Mouse (Mus musculus) kidney, adult 8-10 months (tissue): ENCODE measurements around the gene Zkscan3.

ENCODE experiments used
- DNase-seq, 2 experiments: peaks; one replicate each; pipeline ENCODE4 v3.0.0; 2022

Gene Zkscan3

DNA sequence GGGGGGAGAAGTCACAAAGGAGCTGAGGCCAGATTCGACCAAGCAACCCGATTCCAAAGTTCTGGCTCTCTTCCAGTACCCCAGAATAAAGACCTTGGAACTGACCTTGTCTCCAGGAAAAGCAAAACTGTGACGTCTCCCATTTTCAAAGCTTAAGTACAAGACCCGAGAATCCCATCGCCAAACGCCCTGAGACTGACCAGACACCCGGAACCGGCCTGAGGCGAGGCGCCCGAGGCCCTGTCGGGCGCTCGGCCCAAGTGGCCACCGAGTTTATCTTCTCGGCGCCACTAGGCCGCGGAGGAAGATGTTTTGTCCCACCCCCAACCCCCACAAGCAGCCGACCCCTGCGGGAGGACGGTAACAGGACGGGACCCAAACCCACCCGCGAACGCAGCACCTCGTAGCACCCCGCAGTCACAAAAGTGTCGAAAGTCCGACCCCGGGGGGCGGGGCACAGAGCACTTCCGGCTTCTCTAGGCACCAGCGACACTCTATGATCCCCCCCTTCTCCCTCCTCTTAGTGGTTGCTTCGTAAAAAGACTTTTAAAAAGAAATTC is at the start of gene Zkscan3:
Zkscan3 (minus strand) TSS at position 469 of the 560 bp plus-strand sequence.
- peak; percentile 73 to 85 for DNase-seq

DNA sequence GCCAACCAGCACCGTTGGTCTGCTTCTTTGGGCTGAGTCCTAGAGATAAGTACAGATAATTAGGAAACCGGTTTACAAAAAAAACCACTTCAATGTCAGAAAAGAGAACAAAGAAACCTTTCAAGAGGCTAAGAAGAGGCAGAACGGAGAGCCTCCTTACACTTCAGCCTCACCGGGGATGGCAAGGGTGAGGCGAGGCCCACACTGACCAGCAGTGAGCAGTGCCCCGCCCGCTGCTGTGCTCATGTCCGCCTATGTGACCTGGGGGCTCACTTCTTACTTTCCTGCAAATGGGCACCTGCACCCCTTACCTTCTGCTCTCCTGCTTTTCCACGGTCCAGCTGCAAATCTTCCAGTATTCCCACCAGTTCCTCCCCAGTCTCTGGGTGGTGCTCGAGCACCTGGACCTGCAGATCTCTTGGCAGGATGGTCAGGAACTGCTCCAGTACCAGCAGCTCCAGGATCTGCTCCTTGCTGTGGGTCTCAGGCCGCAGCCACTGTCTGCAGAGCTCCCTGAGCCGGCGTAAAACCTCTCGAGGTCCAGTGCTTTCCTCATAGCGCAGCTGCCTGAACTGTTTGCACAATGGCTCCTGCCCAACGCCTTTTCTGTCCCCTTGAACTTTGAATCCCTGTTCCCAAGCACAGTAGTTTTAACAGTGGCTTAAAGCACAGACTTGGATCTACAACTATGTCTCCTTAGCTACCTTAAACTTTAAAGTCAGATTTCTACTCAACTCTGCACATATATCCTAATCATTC is 45.5 kb upstream of the Zkscan3 start:
- DNase-seq, result no peak

DNA sequence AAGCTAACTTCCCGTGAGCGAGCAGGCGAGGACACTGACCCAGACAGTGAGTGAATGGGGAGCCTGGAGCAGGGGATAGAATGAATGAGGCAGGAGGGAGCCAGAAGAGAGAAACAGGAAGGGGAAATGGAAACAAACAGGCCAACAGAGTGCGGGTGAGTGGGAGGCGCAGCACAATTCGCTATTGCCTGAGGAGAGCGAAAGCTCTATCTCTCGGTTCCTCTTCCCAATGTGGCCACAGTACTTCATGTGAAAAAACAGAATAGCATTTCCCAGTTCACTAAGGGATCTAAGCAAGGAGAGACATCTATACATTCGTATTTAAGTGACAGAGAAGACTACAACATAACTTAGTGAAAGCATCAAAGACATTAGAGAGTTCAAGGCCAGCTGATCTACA is 44.2 kb upstream of the Zkscan3 start:
- no peak for DNase-seq

DNA sequence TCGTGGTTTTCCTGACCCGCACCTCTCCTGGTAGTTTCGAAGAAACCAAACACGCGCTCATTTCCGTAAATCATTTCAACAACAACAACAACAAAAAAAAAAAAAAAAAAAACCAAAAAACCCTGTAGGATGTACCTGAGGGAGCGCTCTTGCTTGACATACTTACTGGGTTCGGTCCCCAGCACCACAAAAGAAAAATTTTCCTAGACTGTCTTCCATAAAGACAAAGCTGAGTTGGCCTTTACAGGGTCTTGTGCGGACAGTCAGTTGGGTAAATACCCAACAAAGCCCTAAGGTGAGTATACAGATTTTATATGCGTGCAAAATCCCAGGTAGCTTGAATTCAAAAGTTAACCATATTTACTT is 38.6 kb upstream of the Zkscan3 start:
- DNase-seq, result no peak

DNA sequence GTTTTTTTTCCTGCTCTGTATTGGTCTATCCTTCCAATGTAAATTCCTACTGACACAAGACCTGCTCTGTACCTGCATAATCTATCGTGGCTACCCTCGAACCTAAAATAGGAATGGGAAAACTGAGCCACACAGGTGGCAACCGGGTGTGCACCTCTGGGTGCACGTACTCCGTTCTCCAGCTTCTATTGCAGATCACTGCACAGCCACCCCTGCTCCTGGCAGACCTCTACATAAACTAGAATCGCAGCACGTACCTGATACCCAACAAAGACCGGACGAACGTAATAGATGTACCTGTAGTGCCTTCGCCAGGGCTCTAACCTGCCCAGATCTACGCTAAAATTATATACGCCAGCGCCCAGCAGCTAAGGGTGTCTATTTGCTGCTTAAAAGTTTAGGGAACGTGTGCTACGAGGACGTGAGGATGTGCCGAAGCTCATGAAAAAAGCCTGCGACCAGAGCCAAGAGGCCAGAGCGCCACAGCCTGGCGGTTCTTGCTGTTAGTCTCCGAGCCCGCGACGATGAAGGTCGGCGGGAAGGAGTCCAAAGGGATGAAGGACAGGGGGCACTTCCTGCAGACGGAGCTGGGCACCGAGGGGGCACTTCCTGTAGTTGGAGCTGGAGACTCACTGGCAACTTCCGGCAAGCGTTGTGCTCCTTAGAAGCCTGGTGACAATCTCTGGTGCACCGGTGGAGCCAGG is 38.1 kb upstream of the Zkscan3 start, which contains the start of gene Pgbd1:
Pgbd1 (minus strand) TSS at position 556 of the 704 bp plus-strand sequence.
- peak; percentile 57 to 66 for DNase-seq

GRCm38 (mm10) chr13:21435476-21435875 is 32.9 kb upstream of the Zkscan3 start:
- no peak for DNase-seq

- DNase-seq, result no peak
Measured at GRCm38 (mm10) chr13:21427631-21428030, 25.1 kb upstream of the Zkscan3 start.

- DNase-seq, result no peak
Measured at GRCm38 (mm10) chr13:21423301-21423700, 20.7 kb upstream of the Zkscan3 start.

DNA sequence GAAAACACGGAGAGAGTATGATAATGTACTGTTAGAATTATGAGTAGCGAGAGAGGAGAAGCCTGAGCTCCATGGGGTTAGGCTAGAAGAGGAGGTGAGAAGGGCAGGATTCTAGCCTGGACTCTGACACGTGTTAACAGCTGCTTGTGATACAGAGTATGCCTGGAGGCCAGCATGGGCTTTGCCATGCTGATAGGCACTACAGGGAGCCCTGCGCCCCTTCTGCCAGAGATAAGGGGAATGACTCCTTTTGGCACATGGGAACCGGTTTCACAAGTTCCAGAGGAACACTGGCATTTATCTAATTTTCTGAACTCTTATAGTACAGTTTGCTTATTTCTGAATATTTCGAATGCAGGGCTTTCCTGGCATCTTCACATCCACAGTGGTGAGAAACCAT is 16.3 kb upstream of the Zkscan3 start:
- DNase-seq, result no peak

GRCm38 (mm10) chr13:21417298-21418010 is 14.9 kb upstream of the Zkscan3 start:
- no peak for DNase-seq

DNA sequence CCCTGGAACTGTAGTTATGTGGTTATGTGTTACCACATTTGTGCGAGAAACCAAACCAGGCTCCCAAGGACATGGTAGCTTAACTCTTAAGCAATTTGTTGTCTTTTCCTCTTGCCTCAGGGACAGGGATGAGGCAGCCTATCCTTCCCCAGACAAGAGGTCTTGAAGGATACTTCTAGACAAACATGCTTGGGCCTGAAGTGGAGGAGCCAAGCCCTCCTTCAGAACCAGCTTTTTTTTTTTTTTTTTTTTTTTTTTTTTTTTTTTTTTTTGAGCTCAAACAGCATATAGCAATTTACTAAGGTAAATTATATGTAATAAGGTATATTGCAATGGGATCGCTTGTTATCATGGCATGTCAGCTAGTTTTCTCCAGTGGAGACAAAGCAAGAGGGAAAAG is 13.2 kb upstream of the Zkscan3 start:
- no peak for DNase-seq

- DNase-seq, result no peak
Measured at GRCm38 (mm10) chr13:21415266-21415665, 12.7 kb upstream of the Zkscan3 start.

DNA sequence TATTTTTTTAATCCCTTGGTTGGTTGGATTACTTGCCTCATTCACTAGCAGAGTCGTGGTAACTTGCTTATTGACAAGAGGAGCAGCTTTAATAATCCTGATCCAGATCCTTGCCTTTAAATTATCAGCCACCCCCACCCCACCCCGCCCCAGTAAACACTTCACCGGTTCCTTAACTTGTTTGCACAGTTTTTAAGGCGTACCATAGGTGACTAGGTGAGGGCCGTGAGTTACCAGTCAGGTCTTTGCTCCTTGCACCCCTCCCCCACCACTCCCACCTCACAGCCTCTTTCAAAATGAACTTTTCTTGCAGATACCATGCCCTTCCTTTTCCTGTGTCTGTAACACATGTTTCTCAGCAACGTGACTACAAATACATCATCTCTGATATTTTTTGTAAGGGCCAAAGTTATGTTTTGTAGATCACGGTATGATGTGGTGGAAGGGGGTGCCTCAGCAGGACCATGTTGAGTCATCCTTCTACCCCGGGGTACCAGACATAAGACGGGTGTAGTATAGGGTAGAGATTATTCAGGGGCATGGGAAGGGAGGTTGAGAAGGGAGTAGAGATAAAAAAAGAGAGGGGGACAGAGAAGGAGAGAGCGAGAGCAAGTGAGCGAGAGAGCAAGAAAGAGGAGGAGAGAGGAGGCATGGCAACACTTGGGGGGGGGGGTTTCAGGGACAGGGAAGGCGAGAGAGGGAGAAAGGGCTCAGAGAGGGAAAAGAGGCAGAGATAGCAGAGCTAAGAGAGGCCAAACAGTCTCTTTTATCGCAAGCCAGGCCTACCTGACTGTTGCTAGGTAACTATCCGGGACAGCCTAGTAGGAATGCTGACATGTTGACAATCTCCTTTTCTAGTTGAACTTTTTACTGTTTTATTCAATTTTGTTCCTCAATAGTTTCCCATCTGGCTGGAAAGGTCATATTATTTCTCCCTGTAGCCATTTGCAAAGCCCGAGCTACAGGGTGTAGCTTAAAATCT is 12.0 kb upstream of the Zkscan3 start:
- no peak for DNase-seq

DNA sequence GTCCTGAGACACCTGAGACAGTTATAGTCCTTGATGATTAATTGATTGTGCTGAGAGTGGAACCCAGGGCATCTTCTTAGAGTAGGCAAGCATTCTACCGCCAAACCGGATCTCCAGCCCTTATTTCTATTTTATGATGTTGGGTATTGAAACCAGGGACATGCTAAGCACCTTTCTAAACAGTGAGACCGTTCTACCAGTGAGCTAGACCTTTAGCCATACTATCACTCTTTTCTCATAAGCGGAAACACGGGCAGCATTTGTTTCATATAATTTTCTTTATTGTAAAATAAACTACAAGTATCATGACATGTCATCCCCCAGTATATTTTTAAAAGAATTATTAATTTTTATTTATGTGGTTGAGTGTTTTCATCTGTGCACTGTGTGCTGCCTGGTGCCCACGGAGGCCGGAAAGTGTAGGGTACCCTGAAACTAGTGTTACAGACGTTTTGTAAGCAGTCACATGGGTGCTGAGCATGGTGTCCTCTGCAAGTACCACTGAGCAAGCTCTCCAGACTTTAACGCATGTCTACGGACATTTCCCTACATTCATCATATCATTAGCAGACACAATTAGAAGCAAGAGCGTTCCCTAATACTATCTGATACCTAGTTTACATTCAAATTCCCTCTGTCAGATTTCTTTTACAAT is 6.4 kb upstream of the Zkscan3 start:
- DNase-seq, result no peak

- DNase-seq, result peak; percentile 84 to 85
Measured at GRCm38 (mm10) chr13:21407969-21408804, 5.6 kb upstream of the Zkscan3 start.

DNA sequence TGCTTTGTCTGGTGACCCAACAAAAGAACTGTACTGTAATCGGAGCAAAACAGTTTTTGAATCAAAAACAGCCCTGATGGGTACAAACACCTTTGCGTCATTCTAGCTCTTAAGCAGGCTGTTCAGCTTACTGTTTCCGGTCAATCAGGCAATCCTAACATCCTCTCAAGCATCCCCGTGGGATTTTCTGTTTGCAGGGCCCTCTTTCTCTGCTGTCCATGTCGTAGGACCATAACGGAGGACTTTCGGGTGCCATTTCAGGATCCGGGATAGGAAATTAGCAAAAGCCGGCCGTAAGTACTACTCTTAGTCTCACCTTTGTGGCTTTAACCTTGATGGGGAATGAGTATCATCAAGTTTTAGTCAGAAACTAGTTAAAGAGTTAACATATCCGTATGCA is 4.8 kb upstream of the Zkscan3 start:
- no peak for DNase-seq

- DNase-seq, result no peak
Measured at GRCm38 (mm10) chr13:21402848-21403247, 293 bp upstream of the Zkscan3 start.

GRCm38 (mm10) chr13:21401636-21402286 is 794 bp downstream of the Zkscan3 start:
- DNase-seq, result no peak

- no peak for DNase-seq
Measured at GRCm38 (mm10) chr13:21401166-21401565, 1.4 kb downstream of the Zkscan3 start.

DNA sequence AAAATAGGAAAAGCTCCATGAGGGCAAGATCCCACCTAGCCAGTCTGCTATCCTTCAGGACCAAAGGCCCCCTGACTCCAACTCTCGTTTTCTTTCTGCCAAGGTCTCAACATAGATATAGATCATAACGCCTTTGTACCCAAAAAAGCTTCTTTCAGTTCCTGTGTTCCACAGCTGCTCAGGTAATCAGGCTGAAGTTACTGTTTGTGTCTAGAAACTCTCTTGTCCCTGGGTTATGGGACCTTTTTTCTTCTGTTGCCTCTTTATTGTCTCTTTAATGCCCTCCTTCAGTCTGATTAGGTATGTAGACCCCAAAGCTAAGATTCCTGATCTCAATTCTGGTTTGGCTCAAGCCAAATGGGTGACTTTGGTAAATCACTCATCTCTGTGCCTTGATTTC is 5.1 kb downstream of the Zkscan3 start:
- DNase-seq, result no peak
